Mouse (Mus musculus) ES-E14 (cell line): ENCODE data around the gene Lrrc8d.

ENCODE experiments used
- HCFC1 ChIP-seq: IDR thresholded peaks from 2 replicates; pipeline ENCODE4 v1.6.1; 2012; ENCODE audit warnings: low read length, inconsistent platforms, borderline replicate concordance; ENCODE audit not compliant: insufficient read depth
- MAFK ChIP-seq: IDR thresholded peaks from 2 replicates; pipeline ENCODE4 v1.6.1; 2014; ENCODE audit warnings: mild to moderate bottlenecking, low read depth, low read length, inconsistent platforms; ENCODE audit not compliant: insufficient read depth
- ZC3H11A ChIP-seq: IDR thresholded peaks from 2 replicates; pipeline ENCODE4 v1.6.1; 2012; ENCODE audit warnings: low read depth, mild to moderate bottlenecking, inconsistent platforms, low read length, borderline replicate concordance
- ZNF384 ChIP-seq: IDR thresholded peaks from 2 replicates; pipeline ENCODE4 v1.6.1; 2012; ENCODE audit warnings: low read depth, low read length, inconsistent platforms

DNA sequence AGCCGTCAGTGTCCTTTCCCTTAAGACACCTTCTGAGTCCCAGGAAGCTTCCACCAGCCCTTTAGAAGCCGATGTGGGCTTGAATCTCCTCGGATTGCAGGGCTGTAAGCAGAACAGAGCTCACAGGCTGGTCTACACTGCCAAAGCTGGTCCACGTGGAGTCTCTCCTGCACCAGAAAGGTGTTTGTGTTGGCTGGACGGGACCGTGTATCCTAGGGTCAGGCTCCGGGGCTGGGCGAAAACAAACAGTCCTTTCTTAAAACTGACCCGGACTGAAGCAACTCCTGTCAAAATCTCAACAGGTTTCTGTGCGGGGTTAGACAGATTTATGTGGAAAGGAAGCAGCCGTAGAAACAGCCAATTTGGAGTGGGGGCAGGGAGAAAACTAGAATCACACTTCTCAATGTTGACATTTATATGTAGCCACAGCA lies 48.2 kb upstream of the Lrrc8d start:
- TF ChIP-seq HCFC1: no peak
- no peak for TF ChIP-seq MAFK
- TF ChIP-seq ZC3H11A: no peak
- no peak for TF ChIP-seq ZNF384
